Mouse (Mus musculus) frontal cortex, postnatal 14 days (tissue): ENCODE measurements around the gene Gse1.

Experiments used
- DNase-seq, 2 experiments: peaks; one replicate each; pipeline ENCODE4 v3.0.0; 2022; ENCODE audit warnings: low spot score in 2 of 2

Gene Gse1

DNA sequence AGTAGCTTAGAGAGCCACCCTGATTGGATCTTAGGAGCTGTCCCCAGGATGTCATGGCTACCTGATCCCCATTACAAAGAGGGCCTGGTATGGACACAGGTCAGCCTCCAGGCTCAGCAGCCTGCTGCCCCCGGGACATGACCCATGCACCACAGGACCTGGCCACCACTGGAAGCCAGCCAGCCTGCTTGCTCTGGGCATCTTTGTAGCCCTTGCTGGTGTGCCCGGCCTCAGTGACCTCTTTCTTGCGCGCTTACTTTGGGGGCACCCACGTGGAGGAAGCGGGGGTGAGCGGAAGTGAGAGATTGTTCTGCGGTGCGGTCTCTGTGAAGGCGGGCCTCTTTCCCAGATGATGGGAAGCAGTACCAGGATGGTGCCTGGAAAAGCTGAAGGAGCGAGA, 324.3 kb downstream of the Gse1 start:
- no peak for DNase-seq

- DNase-seq: no peak
Measured at GRCm38 (mm10) chr8:120553441-120554123, 325.3 kb downstream of the Gse1 start.

- no peak for DNase-seq
Measured at GRCm38 (mm10) chr8:120554466-120555039, 326.3 kb downstream of the Gse1 start.

GRCm38 (mm10) chr8:120556198-120556892, 328.1 kb downstream of the Gse1 start:
- DNase-seq: no peak

DNA sequence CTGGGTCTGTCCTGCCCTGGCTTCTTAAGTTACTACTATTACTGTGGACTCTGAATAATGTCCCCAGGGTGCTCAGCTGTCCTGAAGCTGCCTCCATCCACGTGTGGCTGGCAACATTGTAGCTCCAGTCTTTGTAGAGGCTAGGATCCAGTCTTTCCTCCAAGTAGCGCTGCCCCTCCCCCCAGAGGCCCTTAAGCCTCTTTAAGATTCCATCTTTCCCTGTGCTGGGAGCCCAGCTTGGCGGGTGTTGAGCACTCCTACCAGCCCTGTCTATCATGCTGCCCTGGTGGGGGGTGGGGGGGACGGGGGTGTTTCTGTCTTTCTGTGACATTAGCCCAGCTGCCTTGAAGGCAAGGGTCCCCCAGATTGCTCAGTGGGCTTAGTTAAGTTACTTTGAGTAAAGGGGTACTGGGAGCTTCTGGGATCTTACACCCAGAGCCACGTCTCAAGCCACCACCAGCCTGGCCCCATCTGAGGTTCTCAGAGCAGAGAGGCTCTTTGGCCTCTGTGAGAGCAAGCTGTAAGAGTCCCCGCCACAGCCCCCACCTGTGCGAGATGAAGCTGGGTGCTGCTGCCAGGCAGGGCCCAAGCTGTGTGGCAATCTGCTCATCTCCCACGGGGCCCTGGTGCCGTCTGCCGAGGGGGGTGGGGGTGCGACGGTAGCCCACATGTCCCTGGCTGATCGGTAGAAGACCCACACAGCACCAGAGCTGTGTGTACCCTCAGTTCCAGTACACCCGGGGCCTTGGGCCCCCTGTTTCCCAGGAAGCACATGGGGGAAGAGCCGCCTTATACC, 329.1 kb downstream of the Gse1 start:
- peak in 1 of 2 experiments; percentile 59 for DNase-seq

- no peak for DNase-seq
Measured at GRCm38 (mm10) chr8:120558162-120558561, 329.9 kb downstream of the Gse1 start.

DNA sequence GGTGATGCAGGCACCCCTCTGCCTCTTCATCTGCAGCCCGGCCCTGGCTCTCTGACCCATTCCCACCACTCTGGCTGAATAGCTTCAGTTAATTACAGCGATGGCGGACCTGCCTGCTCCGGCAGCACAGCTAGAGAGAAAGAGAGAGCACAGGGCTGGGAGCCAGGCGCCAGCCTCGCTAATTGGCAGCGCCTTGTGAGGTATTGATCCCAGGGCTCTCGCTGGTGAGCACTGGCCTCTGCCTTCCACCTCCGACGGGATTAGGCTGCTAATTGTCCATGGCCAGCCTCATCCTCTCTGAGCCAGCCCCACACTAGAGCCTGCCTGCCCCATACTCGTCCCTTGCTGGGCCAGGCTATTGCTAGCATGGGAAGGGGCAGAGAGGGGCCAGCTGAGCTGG, 331.4 kb downstream of the Gse1 start:
- DNase-seq: no peak

DNA sequence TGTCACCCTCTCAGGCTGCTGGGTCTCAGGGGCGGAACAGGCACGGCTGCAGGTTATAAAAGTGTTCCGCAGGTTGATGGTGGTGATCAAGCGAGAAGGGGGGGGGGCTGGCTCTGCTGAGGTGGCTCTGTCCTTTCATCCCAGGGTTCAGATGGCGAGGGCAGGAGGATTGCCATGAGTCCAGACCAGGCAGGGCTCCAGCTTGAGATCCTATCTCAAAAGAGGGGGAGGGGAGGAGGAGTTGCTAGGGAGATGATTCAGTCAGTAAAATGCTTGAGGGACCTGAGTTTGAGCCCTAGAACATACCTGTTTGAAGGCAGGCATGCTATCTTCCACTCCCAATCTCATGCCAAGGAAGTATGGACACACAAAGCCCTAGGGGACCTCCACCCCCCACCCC, 332.3 kb downstream of the Gse1 start:
- no peak for DNase-seq

- DNase-seq: no peak
Measured at GRCm38 (mm10) chr8:120561539-120562435, 333.5 kb downstream of the Gse1 start.

DNA sequence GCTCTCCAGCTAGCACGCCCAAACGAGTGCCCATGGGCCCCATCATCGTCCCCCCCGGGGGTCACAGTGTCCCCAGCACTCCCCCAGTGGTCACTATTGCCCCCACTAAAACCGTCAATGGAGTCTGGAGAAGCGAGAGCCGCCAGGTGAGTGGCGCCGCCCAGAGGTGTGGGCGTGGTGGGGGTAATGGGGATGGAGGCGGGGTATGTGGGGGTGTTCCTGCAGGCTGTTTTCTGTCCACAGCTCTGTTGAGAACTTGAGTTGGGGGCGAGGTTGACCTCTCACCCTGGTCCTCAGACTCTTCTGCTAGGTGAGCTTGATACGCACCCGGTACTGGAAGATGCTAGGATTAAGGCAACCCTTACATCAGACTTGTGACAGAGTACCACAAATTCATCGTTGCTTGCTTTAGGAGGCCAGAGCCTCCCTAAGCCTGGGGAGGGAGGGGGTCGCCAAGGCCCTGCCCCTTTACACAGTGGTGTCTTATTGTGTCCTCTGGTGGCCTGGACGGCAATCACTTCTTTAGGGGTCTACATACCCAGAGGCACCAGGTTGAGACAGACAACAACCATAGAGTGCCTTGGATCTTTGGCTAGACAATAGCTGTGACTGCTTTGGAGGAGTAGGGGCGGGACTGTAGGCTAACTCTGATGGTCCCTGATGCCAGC, 334.6 kb downstream of the Gse1 start:
- DNase-seq: no peak

GRCm38 (mm10) chr8:120563348-120563724, 335.1 kb downstream of the Gse1 start:
- no peak for DNase-seq

- DNase-seq: peak; percentile 58 to 76
Measured at GRCm38 (mm10) chr8:120563851-120564837, 335.9 kb downstream of the Gse1 start.

DNA sequence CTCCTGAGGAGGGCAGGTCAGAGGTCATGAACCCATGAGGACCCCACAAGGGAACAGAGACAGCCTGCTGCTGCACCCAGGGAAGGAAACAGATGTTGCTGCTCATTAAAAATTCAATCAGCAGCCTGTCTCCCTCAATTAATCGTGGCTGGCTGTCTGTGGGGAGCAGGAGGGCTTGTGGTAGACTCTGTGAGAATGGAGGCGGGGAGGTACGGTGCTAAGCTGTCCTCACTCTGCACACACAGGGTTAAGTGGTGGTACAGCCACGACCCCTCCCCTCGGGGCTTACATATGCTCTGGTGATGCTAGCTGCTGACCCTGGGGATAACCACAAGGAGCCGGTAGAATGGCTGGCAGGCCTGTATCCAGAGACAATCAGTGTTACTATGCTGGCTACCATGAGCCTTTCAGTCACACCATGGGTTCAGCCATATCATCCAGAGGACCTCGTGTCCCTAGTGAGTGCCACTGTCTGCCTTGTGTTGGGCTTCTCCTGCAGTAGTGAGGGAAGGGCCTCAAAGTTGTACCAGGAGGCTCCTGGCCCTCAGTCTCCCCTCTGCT, 337.0 kb downstream of the Gse1 start:
- no peak for DNase-seq

DNA sequence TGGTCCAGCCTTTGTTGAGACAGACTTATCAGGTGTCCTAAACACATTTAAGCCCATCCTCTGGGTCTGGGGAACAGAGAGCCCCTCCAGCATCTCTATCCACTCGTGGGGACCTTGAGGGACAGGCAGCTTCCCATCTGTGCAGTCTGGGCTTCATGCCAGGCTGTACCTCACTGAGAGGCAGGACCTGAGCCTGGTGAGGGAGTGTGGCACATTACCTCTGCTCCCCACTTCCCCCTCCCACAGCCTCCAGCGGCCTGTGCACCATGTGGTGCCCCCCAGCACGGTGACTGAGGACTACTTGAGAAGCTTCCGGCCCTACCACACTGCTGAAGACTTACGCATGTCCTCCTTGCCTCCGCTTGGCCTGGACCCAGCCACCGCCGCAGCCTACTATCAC, 338.4 kb downstream of the Gse1 start:
- no peak for DNase-seq

GRCm38 (mm10) chr8:120567731-120568130, 339.5 kb downstream of the Gse1 start:
- no peak for DNase-seq

GRCm38 (mm10) chr8:120568164-120568798, 340.0 kb downstream of the Gse1 start:
- no peak for DNase-seq

DNA sequence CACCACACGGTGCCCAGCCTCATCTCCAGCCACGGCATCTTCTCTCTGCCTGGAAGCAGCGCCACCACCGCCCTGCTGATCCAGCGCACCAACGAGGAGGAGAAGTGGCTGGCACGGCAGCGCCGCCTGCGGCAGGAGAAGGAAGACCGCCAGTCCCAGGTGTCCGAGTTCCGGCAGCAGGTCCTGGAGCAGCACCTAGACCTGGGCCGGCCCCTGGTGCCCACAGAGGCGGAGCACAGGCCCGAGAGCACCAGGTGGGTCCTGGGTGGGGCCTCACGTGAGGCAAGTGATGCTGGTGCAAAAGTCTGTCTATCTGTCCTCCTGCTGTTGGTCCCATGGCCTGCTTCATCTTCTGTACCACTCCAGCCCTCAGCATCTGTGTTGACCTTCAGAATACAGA, 340.9 kb downstream of the Gse1 start:
- DNase-seq: no peak

DNA sequence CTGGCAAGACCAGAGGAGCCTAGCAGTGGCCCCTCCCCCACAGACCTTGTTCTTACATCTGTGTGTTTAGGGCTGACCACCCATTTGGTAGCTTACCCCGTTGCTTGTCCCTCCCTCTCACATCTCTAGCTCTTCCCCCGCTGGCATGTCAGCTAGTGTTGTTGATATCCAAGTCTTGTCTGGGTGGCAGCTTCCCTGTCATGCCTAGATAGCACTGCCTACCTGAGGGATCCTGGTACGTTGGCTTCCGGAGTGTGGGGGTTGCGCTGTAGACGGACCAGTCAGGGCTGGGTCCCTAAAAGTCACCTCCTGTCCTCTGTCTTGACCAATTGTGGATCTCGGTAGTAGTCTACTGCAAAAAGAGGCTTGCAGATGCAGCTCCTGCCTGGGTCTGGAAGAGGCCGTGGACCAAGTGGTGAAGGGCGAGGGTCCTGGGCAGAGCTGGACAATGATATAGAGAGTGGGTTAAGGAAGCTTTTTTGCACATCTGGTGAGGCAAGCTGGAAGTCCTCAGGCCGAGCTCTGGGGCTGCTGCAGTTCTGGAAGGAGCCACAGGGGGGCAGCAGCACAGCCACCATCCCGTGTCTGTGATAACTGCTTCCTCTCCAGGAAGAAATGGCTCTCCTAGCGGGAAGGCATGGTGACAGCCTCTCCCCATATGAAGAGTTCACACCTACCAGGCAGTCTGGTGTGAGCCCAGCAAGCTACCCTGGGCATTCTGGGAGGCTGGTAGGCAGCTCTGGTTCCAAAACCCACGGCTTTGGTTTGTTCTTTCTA, 341.9 kb downstream of the Gse1 start:
- DNase-seq: peak in 1 of 2 experiments; percentile 73
